Mouse (Mus musculus): Measurements from ENCODE around the gene 4930455H04Rik. TPM values are rescaled to one million over a fixed set of nuclear protein-coding genes. Genes with fewer than 3 reads are reported as not detected.

Gene 4930455H04Rik
- not detected in 2 replicates for polyA plus RNA-seq (2014; fragmentation: Nextera tagmentation; extraction: Ambion mirVana)

GRCm38 (mm10) chr3:116967967-116968366 is at the start of gene 4930455H04Rik:
Gene 4930455H04Rik (plus strand): TSS chr3:116968267.
- H3K4me3 ChIP-seq (ENCODE audit: low read depth, low read length), result peak within 1 kb of the TSS; percentile 33
- WGBS, result 52% methylated on average over 4 of the region's 4 CpGs

GRCm38 (mm10) chr3:116921535-116921934 is 46.5 kb upstream of the 4930455H04Rik start:
- no peak overlapping the region for H3K27ac ChIP-seq (ENCODE audit: low read depth, low read length)
- no peaks in the 10 kb centered on the region for H3K9me3 ChIP-seq (replicated peaks; ENCODE audit: control insufficient read depth, low read length)
- H3K27me3 ChIP-seq (replicated peaks; ENCODE audit: control insufficient read depth, insufficient read depth, low read length), result no peaks in the 10 kb centered on the region
- no peak for DNase-seq (ENCODE audit: low spot score)
- no peaks in the 10 kb centered on the region for H3K4me1 ChIP-seq (ENCODE audit: control insufficient read depth, insufficient read depth, low read length)
- H3K9ac ChIP-seq (ENCODE audit: low read length), result no peak overlapping the region
- no peak overlapping the region for H3K4me2 ChIP-seq (ENCODE audit: low read length)
- 93% methylated on average over 3 of the region's 3 CpGs for WGBS
- H3K36me3 ChIP-seq (ENCODE audit: control insufficient read depth, insufficient read depth, low read length), result peaks cover 7% of the 10 kb centered on the region; the same call in 1 of the 2 replicates
- ATAC-seq, result no peak
- no peak overlapping the region for H3K4me3 ChIP-seq (ENCODE audit: low read depth, low read length)

More at GRCm38 (mm10) chr3:116967967-116968366, at the start of gene 4930455H04Rik:
- Histone ChIP-seq H3K27me3 (replicated peaks; ENCODE audit: control insufficient read depth, insufficient read depth, low read length) (no peaks in the 10 kb centered on the region), H3K27ac (ENCODE audit: low read depth, low read length) (peak within 1 kb of the TSS; percentile 67), H3K9me3 (replicated peaks; ENCODE audit: control insufficient read depth, low read length) (no peaks in the 10 kb centered on the region), H3K36me3 (ENCODE audit: control insufficient read depth, insufficient read depth, low read length) (no peaks in the 10 kb centered on the region), H3K9ac (ENCODE audit: low read length) (peak within 1 kb of the TSS; percentile 67), H3K4me1 (ENCODE audit: control insufficient read depth, insufficient read depth, low read length) (peaks cover 9% of the 10 kb centered on the region; the same call in 1 of the 2 replicates), H3K4me2 (ENCODE audit: low read length) (peak within 1 kb of the TSS; percentile 52)
- no peak for ATAC-seq
- DNase-seq (ENCODE audit: low spot score), result no peak

GRCm38 (mm10) chr3:116923042-116923441 is 45.0 kb upstream of the 4930455H04Rik start:
- Histone ChIP-seq H3K27me3 (replicated peaks; ENCODE audit: control insufficient read depth, insufficient read depth, low read length) (no peaks in the 10 kb centered on the region), H3K9me3 (replicated peaks; ENCODE audit: control insufficient read depth, low read length) (no peaks in the 10 kb centered on the region), H3K36me3 (ENCODE audit: control insufficient read depth, insufficient read depth, low read length) (peaks cover 7% of the 10 kb centered on the region; the same call in 1 of the 2 replicates), H3K4me3 (ENCODE audit: low read depth, low read length) (no peak overlapping the region), H3K9ac (ENCODE audit: low read length) (no peak overlapping the region), H3K27ac (ENCODE audit: low read depth, low read length) (no peak overlapping the region), H3K4me2 (ENCODE audit: low read length) (no peak overlapping the region), H3K4me1 (ENCODE audit: control insufficient read depth, insufficient read depth, low read length) (no peaks in the 10 kb centered on the region)
- 95% methylated on average over 12 of the region's 12 CpGs for WGBS
- no peak for DNase-seq (ENCODE audit: low spot score)
- ATAC-seq, result no peak

GRCm38 (mm10) chr3:116928994-116929393 is 39.1 kb upstream of the 4930455H04Rik start:
- ATAC-seq (no peak), DNase-seq (ENCODE audit: low spot score) (peak; percentile 11)

GRCm38 (mm10) chr3:116933158-116933557 is 34.9 kb upstream of the 4930455H04Rik start:
- no peaks in the 10 kb centered on the region for H3K36me3 ChIP-seq (ENCODE audit: control insufficient read depth, insufficient read depth, low read length)
- ATAC-seq, result no peak
- H3K9me3 ChIP-seq (replicated peaks; ENCODE audit: control insufficient read depth, low read length), result no peaks in the 10 kb centered on the region
- 91% methylated on average over 1 of the region's 1 CpGs for WGBS
- H3K27me3 ChIP-seq (replicated peaks; ENCODE audit: control insufficient read depth, insufficient read depth, low read length), result no peaks in the 10 kb centered on the region
- no peak for DNase-seq (ENCODE audit: low spot score)
- H3K9ac ChIP-seq (ENCODE audit: low read length), result no peak overlapping the region
- peaks cover 2% of the 10 kb centered on the region; the same call in 1 of the 2 replicates for H3K4me1 ChIP-seq (ENCODE audit: control insufficient read depth, insufficient read depth, low read length)
- H3K4me3 ChIP-seq (ENCODE audit: low read depth, low read length), result no peak overlapping the region
- no peak overlapping the region for H3K27ac ChIP-seq (ENCODE audit: low read depth, low read length)
- H3K4me2 ChIP-seq (ENCODE audit: low read length), result no peak overlapping the region

More at GRCm38 (mm10) chr3:116928994-116929393, 39.1 kb upstream of the 4930455H04Rik start:
- WGBS, result 83% methylated on average over 4 of the region's 4 CpGs
- Histone ChIP-seq H3K4me1 (ENCODE audit: control insufficient read depth, insufficient read depth, low read length) (no peaks in the 10 kb centered on the region), H3K9me3 (replicated peaks; ENCODE audit: control insufficient read depth, low read length) (no peaks in the 10 kb centered on the region), H3K36me3 (ENCODE audit: control insufficient read depth, insufficient read depth, low read length) (peaks cover under 1% of the 10 kb centered on the region; the same call in 1 of the 2 replicates), H3K27ac (ENCODE audit: low read depth, low read length) (no peak overlapping the region), H3K4me2 (ENCODE audit: low read length) (no peak overlapping the region), H3K27me3 (replicated peaks; ENCODE audit: control insufficient read depth, insufficient read depth, low read length) (no peaks in the 10 kb centered on the region), H3K4me3 (ENCODE audit: low read depth, low read length) (no peak overlapping the region), H3K9ac (ENCODE audit: low read length) (no peak overlapping the region)

DNA sequence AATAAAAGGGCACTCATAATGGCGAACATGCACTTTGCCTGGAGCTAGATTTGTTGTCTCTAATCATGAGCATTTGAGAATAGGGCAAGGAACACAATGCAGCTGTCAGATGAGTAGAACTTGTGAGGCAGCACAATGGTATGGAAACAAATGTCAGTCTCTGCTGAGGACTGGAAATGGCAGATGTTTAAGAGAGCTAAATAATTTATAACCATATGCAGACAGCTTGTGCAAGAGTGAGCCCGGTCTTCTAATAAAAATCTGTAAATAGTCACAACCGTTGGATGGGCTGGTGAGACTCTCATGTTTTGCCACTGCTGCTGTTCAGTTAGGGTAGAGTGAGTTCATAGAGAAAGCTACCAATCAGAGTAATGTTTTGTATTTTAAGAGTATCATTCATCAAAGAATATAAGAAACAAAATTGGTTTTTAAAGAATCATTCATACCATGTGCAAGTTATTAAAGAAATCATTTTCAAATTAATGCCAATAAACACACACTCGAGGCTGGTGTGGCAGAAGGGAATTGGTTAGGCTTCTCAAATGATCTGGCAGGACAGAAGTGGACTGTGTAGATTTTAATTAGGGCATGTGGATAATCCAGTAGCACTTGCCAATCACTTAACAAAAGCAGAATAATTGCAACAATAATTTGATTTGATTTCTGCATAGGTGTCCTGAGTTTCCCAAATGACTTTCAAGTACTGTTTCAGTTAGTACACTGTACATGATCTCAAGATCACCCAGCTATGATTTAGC is 31.0 kb upstream of the 4930455H04Rik start:
- DNase-seq (ENCODE audit: low spot score), result peak; percentile 41
- Histone ChIP-seq H3K27ac (ENCODE audit: low read depth, low read length) (no peak overlapping the region; the same call in 1 of the 2 replicates), H3K27me3 (replicated peaks; ENCODE audit: control insufficient read depth, insufficient read depth, low read length) (no peaks in the 10 kb centered on the region), H3K4me1 (ENCODE audit: control insufficient read depth, insufficient read depth, low read length) (peaks cover 2% of the 10 kb centered on the region; the same call in 1 of the 2 replicates), H3K9me3 (replicated peaks; ENCODE audit: control insufficient read depth, low read length) (no peaks in the 10 kb centered on the region), H3K4me3 (ENCODE audit: low read depth, low read length) (no peak overlapping the region), H3K4me2 (ENCODE audit: low read length) (no peak overlapping the region), H3K9ac (ENCODE audit: low read length) (no peak overlapping the region), H3K36me3 (ENCODE audit: control insufficient read depth, insufficient read depth, low read length) (no peaks in the 10 kb centered on the region)
- WGBS, result 42% methylated on average over 4 of the region's 4 CpGs
- peak; percentile 73 for ATAC-seq

- no peaks in the 10 kb centered on the region for H3K36me3 ChIP-seq (ENCODE audit: control insufficient read depth, insufficient read depth, low read length)
- H3K9ac ChIP-seq (ENCODE audit: low read length), result no peak overlapping the region
- peaks cover 2% of the 10 kb centered on the region; the same call in 1 of the 2 replicates for H3K4me1 ChIP-seq (ENCODE audit: control insufficient read depth, insufficient read depth, low read length)
- no peaks in the 10 kb centered on the region for H3K9me3 ChIP-seq (replicated peaks; ENCODE audit: control insufficient read depth, low read length)
- ATAC-seq (no peak), DNase-seq (ENCODE audit: low spot score) (no peak)
- H3K27ac ChIP-seq (ENCODE audit: low read depth, low read length), result no peak overlapping the region
- WGBS, result 78% methylated on average over 10 of the region's 10 CpGs
- no peaks in the 10 kb centered on the region for H3K27me3 ChIP-seq (replicated peaks; ENCODE audit: control insufficient read depth, insufficient read depth, low read length)
- no peak overlapping the region for H3K4me3 ChIP-seq (ENCODE audit: low read depth, low read length)
- no peak overlapping the region for H3K4me2 ChIP-seq (ENCODE audit: low read length)
Observed at GRCm38 (mm10) chr3:116940804-116941558, 27.1 kb upstream of the 4930455H04Rik start.

DNA sequence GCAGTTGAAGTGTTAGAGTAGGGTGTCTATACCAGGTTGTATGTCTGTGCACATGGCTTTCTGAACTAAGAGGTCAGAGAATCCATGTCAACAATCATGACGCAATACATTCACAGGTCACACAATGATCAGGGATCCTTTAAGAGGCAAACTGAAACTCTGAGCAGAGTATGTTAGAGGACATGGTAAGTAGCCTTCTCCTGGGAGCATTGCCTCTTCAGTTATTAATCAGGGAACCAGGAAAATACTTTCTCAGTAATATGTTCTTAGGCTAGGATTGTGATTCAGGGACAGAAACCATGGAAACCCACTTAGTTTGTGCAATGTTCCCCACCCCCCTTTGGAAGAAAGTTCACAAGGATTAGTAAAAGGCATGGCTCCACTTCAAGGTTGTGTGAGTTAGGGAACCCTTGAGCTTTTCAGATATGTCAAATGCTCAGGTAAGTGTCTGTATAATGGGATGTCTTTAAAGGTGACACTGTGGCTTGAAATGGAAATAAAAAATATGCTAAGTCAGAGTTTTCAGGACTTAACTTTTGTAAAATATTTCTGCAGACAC is 26.4 kb upstream of the 4930455H04Rik start:
- H3K9ac ChIP-seq (ENCODE audit: low read length), result no peak overlapping the region
- H3K4me3 ChIP-seq (ENCODE audit: low read depth, low read length), result no peak overlapping the region
- no peak for ATAC-seq
- no peak overlapping the region for H3K27ac ChIP-seq (ENCODE audit: low read depth, low read length)
- H3K4me2 ChIP-seq (ENCODE audit: low read length), result no peak overlapping the region
- DNase-seq (ENCODE audit: low spot score), result no peak
- no peaks in the 10 kb centered on the region for H3K9me3 ChIP-seq (replicated peaks; ENCODE audit: control insufficient read depth, low read length)
- peaks cover 2% of the 10 kb centered on the region; the same call in 1 of the 2 replicates for H3K4me1 ChIP-seq (ENCODE audit: control insufficient read depth, insufficient read depth, low read length)
- H3K36me3 ChIP-seq (ENCODE audit: control insufficient read depth, insufficient read depth, low read length), result no peaks in the 10 kb centered on the region
- WGBS, result 94% methylated on average over 1 of the region's 1 CpGs
- H3K27me3 ChIP-seq (replicated peaks; ENCODE audit: control insufficient read depth, insufficient read depth, low read length), result no peaks in the 10 kb centered on the region

Data from forebrain, embryonic 14.5 days (tissue).